Mouse (Mus musculus): Measurements from ENCODE around the gene Npdc1. TPM values are rescaled to one million over a fixed set of nuclear protein-coding genes. Genes with fewer than 3 reads are reported as not detected.

The Npdc1 gene
- polyA plus RNA-seq (2015; fragmentation: Nextera tagmentation; extraction: Ambion mirVana) = 43.9 and 49.9 TPM in 2 replicates

GRCm38 (mm10) chr2:25399051-25399450 is at the start of gene Npdc1:
Npdc1 (plus strand) TSS chr2:25399351.
- Histone ChIP-seq H3K9me3 (replicated peaks; ENCODE audit: low read length) (no peaks in the 10 kb centered on the region), H3K4me2 (ENCODE audit: low read length) (no peak within 1 kb of the TSS), H3K4me3 (replicated peaks; ENCODE audit: low read depth, low read length) (no peak within 1 kb of the TSS), H3K9ac (ENCODE audit: low read depth, low read length) (no peak within 1 kb of the TSS), H3K27me3 (ENCODE audit: insufficient read depth, low read length) (0 out of 2 replicates have a peak, but pooled peaks cover 8% of the 10 kb centered on the region), H3K4me1 (replicated peaks; ENCODE audit: insufficient read depth, low read length) (0 out of 2 replicates have a peak, but pooled peaks cover 12% of the 10 kb centered on the region), H3K27ac (no peak within 1 kb of the TSS), H3K36me3 (ENCODE audit: insufficient read depth, low read length) (no peaks in the 10 kb centered on the region)
- no peak for TF ChIP-seq CTCF (IDR thresholded peaks at IDR 0.05; ENCODE audit: low read depth)
- WGBS = 68% methylated on average over 8 of the region's 8 CpGs
- DNase-seq (ENCODE audit: low spot score) (no peak), ATAC-seq (replicated peaks; ENCODE audit: low FRiP score, low read depth) (no peak)

GRCm38 (mm10) chr2:25349499-25349898 is 49.7 kb upstream of the Npdc1 start:
- no peak overlapping the region for H3K4me3 ChIP-seq (replicated peaks; ENCODE audit: low read depth, low read length)
- no peaks in the 10 kb centered on the region for H3K4me1 ChIP-seq (replicated peaks; ENCODE audit: insufficient read depth, low read length)
- no peak overlapping the region for H3K4me2 ChIP-seq (ENCODE audit: low read length)
- no peak overlapping the region for H3K9ac ChIP-seq (ENCODE audit: low read depth, low read length)
- H3K27ac ChIP-seq = no peak overlapping the region
- TF ChIP-seq CTCF (IDR thresholded peaks at IDR 0.05; ENCODE audit: low read depth) = no peak
- no peak for ATAC-seq (replicated peaks; ENCODE audit: low FRiP score, low read depth)
- no peak for DNase-seq (ENCODE audit: low spot score)
- H3K27me3 ChIP-seq (ENCODE audit: insufficient read depth, low read length) = no peaks in the 10 kb centered on the region
- H3K36me3 ChIP-seq (ENCODE audit: insufficient read depth, low read length) = peaks cover 62% of the 10 kb centered on the region
- WGBS = 98% methylated on average over 4 of the region's 4 CpGs
- no peaks in the 10 kb centered on the region for H3K9me3 ChIP-seq (replicated peaks; ENCODE audit: low read length)

GRCm38 (mm10) chr2:25350701-25351100 is 48.5 kb upstream of the Npdc1 start:
- H3K36me3 ChIP-seq (ENCODE audit: insufficient read depth, low read length) = peaks cover 51% of the 10 kb centered on the region
- 87% methylated on average over 3 of the region's 3 CpGs for WGBS
- no peak overlapping the region for H3K4me3 ChIP-seq (replicated peaks; ENCODE audit: low read depth, low read length)
- H3K9ac ChIP-seq (ENCODE audit: low read depth, low read length) = no peak overlapping the region
- no peak overlapping the region for H3K4me2 ChIP-seq (ENCODE audit: low read length)
- no peak overlapping the region for H3K27ac ChIP-seq
- DNase-seq (ENCODE audit: low spot score) (no peak), ATAC-seq (replicated peaks; ENCODE audit: low FRiP score, low read depth) (no peak)
- TF ChIP-seq CTCF (IDR thresholded peaks at IDR 0.05; ENCODE audit: low read depth) = no peak
- no peaks in the 10 kb centered on the region for H3K9me3 ChIP-seq (replicated peaks; ENCODE audit: low read length)
- no peaks in the 10 kb centered on the region for H3K27me3 ChIP-seq (ENCODE audit: insufficient read depth, low read length)
- H3K4me1 ChIP-seq (replicated peaks; ENCODE audit: insufficient read depth, low read length) = peaks cover 6% of the 10 kb centered on the region; the same call in 1 of the 2 replicates

- DNase-seq (ENCODE audit: low spot score) = no peak
- Histone ChIP-seq H3K4me1 (replicated peaks; ENCODE audit: insufficient read depth, low read length) (peaks cover 11% of the 10 kb centered on the region), H3K36me3 (ENCODE audit: insufficient read depth, low read length) (peaks cover 21% of the 10 kb centered on the region), H3K4me3 (replicated peaks; ENCODE audit: low read depth, low read length) (no peak overlapping the region), H3K9me3 (replicated peaks; ENCODE audit: low read length) (no peaks in the 10 kb centered on the region), H3K27ac (no peak overlapping the region), H3K9ac (ENCODE audit: low read depth, low read length) (no peak overlapping the region), H3K27me3 (ENCODE audit: insufficient read depth, low read length) (no peaks in the 10 kb centered on the region), H3K4me2 (ENCODE audit: low read length) (no peak overlapping the region)
- ATAC-seq (replicated peaks; ENCODE audit: low FRiP score, low read depth) = no peak
- no peak for TF ChIP-seq CTCF (IDR thresholded peaks at IDR 0.05; ENCODE audit: low read depth)
- WGBS = 84% methylated on average over 6 of the region's 6 CpGs
These were observed 44.9 kb upstream of the Npdc1 start for GRCm38 (mm10) chr2:25354211-25354610.

- no peak for ATAC-seq (replicated peaks; ENCODE audit: low FRiP score, low read depth)
- 41% methylated on average over 18 of the region's 18 CpGs for WGBS
- Histone ChIP-seq H3K4me3 (replicated peaks; ENCODE audit: low read depth, low read length) (peak overlapping the region; percentile 43), H3K36me3 (ENCODE audit: insufficient read depth, low read length) (peaks cover 8% of the 10 kb centered on the region), H3K9me3 (replicated peaks; ENCODE audit: low read length) (no peaks in the 10 kb centered on the region), H3K27me3 (ENCODE audit: insufficient read depth, low read length) (no peaks in the 10 kb centered on the region), H3K9ac (ENCODE audit: low read depth, low read length) (peak overlapping the region; percentile 50), H3K4me2 (ENCODE audit: low read length) (peak overlapping the region; percentile 76), H3K27ac (no peak overlapping the region), H3K4me1 (replicated peaks; ENCODE audit: insufficient read depth, low read length) (peaks cover 11% of the 10 kb centered on the region)
- no peak for DNase-seq (ENCODE audit: low spot score)
- TF ChIP-seq CTCF (IDR thresholded peaks at IDR 0.05; ENCODE audit: low read depth) = no peak
These were observed 43.6 kb upstream of the Npdc1 start for GRCm38 (mm10) chr2:25355419-25356066.

GRCm38 (mm10) chr2:25356208-25357079 is 42.7 kb upstream of the Npdc1 start, which contains the start of gene Dpp7:
Dpp7 (minus strand) TSS chr2:25356359.
- WGBS = 2% methylated on average over 13 of the region's 13 CpGs
- ATAC-seq (replicated peaks; ENCODE audit: low FRiP score, low read depth) = peak; percentile 82

More at GRCm38 (mm10) chr2:25356208-25357079, 42.7 kb upstream of the Npdc1 start, which contains the start of gene Dpp7:
- Histone ChIP-seq H3K4me1 (replicated peaks; ENCODE audit: insufficient read depth, low read length) (peaks cover 11% of the 10 kb centered on the region), H3K9me3 (replicated peaks; ENCODE audit: low read length) (no peaks in the 10 kb centered on the region), H3K36me3 (ENCODE audit: insufficient read depth, low read length) (no peaks in the 10 kb centered on the region; the same call in 1 of the 2 replicates), H3K4me2 (ENCODE audit: low read length) (peak within 1 kb of the TSS; percentile 76), H3K4me3 (replicated peaks; ENCODE audit: low read depth, low read length) (peak within 1 kb of the TSS; percentile 43), H3K27ac (no peak within 1 kb of the TSS), H3K27me3 (ENCODE audit: insufficient read depth, low read length) (no peaks in the 10 kb centered on the region), H3K9ac (ENCODE audit: low read depth, low read length) (peak within 1 kb of the TSS; percentile 50)
- DNase-seq (ENCODE audit: low spot score) = peak; percentile 92
- TF ChIP-seq CTCF (IDR thresholded peaks at IDR 0.05; ENCODE audit: low read depth) = no peak
